Mouse (Mus musculus): ENCODE results near the gene Plxnd1. TPM values are rescaled to one million over a fixed set of nuclear protein-coding genes. Genes with fewer than 3 reads are reported as not detected.
A peak's percentile ranks its signal among the peaks of the same experiment; 100 is the strongest.

Gene Plxnd1
- polyA plus RNA-seq, 1 experiment from 2014 or later = 9.6 TPM

DNA sequence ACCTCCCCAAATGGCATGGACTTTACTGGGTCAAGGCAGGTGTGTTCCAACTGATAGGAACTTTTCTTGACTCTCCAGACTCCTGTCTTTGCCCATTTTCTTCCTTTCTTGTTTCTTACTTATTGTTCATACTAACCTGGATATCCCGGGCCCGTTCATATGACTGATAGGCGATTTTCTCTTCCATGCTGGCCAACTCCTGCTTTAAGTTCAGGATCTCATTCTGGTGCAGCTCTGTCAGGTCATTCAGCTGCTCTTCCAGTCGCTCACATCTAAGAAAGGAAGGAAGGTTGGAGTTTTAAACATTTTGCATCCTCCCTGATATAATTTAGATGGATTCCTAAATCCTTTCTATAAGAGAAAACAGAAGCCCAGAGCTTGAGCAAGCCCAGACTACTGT is 29.9 kb upstream of the Plxnd1 start:
- no peak for TF ChIP-seq CTCF (IDR thresholded peaks at IDR 0.05; ENCODE audit: low read depth)
- H3K9ac ChIP-seq (ENCODE audit: low read depth, low read length) = no peak overlapping the region
- WGBS = 92% methylated on average over 4 of the region's 4 CpGs
- no peak for ATAC-seq
- H3K4me1 ChIP-seq (replicated peaks; ENCODE audit: control insufficient read depth, insufficient read depth, low read length) = no peaks in the 10 kb centered on the region
- peaks cover 31% of the 10 kb centered on the region for H3K36me3 ChIP-seq (ENCODE audit: control insufficient read depth, insufficient read depth)
- no peak overlapping the region for H3K27ac ChIP-seq (ENCODE audit: low read depth, low read length)
- no peaks in the 10 kb centered on the region for H3K27me3 ChIP-seq (replicated peaks; ENCODE audit: control insufficient read depth, insufficient read depth, low read length)
- no peak overlapping the region for H3K4me2 ChIP-seq (replicated peaks; ENCODE audit: low read depth)
- H3K4me3 ChIP-seq (ENCODE audit: low read depth, low read length) = no peak overlapping the region
- peaks cover 9% of the 10 kb centered on the region for H3K9me3 ChIP-seq (ENCODE audit: control insufficient read depth)

DNA sequence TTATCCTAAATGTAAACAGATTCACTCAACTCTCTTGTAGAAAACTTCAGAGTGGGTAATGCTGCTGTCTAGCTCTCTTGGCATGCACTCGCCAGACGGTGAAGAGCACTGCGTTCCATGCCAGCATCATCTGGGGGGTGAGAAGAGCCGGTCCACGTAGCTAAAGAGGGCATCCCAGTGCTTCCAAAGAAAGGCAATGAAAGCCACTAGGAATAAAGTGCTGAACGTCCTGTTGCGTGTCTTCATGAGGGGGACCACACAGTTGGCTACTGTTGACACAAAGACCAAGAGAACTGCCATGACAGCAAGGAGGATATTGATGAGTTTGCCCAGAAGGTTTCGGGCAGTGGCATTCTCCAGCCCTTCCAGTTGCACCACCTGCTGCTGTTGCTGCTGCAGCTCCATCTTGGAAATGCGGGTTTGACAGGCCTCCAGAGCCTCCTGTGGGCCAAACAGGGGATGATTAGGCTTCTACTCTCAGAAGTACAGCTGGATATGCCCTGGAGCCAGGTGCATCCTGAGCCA is 27.2 kb upstream of the Plxnd1 start:
- no peak overlapping the region for H3K4me2 ChIP-seq (replicated peaks; ENCODE audit: low read depth)
- WGBS = 87% methylated on average over 9 of the region's 9 CpGs
- no peak for TF ChIP-seq CTCF (IDR thresholded peaks at IDR 0.05; ENCODE audit: low read depth)
- no peaks in the 10 kb centered on the region for H3K4me1 ChIP-seq (replicated peaks; ENCODE audit: control insufficient read depth, insufficient read depth, low read length)
- no peak overlapping the region for H3K27ac ChIP-seq (ENCODE audit: low read depth, low read length)
- no peak overlapping the region for H3K9ac ChIP-seq (ENCODE audit: low read depth, low read length)
- no peak for ATAC-seq
- H3K36me3 ChIP-seq (ENCODE audit: control insufficient read depth, insufficient read depth) = peaks cover 31% of the 10 kb centered on the region
- H3K9me3 ChIP-seq (ENCODE audit: control insufficient read depth) = peaks cover 9% of the 10 kb centered on the region
- H3K27me3 ChIP-seq (replicated peaks; ENCODE audit: control insufficient read depth, insufficient read depth, low read length) = no peaks in the 10 kb centered on the region
- H3K4me3 ChIP-seq (ENCODE audit: low read depth, low read length) = no peak overlapping the region

DNA sequence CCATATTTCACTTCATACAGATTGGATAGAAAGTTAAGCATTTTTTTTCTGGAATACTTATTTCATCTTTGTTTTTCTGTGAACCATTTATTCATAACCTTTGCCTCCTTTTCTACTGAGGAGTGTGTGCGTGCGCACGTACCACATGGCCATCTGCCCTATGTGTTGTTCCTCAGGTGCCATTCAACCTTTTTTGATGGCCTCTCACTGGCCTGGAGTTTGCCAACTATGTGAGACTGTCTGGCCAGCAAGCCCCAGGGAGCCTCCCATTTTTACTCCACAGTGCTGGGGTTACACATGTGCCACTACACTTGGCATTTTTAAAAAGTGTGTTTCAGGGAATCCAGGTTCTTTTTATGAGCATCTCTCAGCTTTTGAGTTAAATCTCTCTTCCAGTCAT is 21.1 kb upstream of the Plxnd1 start:
- TF ChIP-seq CTCF (IDR thresholded peaks at IDR 0.05; ENCODE audit: low read depth) = no peak
- Histone ChIP-seq H3K4me3 (ENCODE audit: low read depth, low read length) (no peak overlapping the region), H3K36me3 (ENCODE audit: control insufficient read depth, insufficient read depth) (peaks cover 8% of the 10 kb centered on the region; the same call in 1 of the 2 replicates), H3K9me3 (ENCODE audit: control insufficient read depth) (no peaks in the 10 kb centered on the region), H3K9ac (ENCODE audit: low read depth, low read length) (no peak overlapping the region), H3K4me1 (replicated peaks; ENCODE audit: control insufficient read depth, insufficient read depth, low read length) (no peaks in the 10 kb centered on the region), H3K4me2 (replicated peaks; ENCODE audit: low read depth) (no peak overlapping the region), H3K27ac (ENCODE audit: low read depth, low read length) (no peak overlapping the region), H3K27me3 (replicated peaks; ENCODE audit: control insufficient read depth, insufficient read depth, low read length) (no peaks in the 10 kb centered on the region)
- ATAC-seq = no peak
- 87% methylated on average over 3 of the region's 3 CpGs for WGBS

DNA sequence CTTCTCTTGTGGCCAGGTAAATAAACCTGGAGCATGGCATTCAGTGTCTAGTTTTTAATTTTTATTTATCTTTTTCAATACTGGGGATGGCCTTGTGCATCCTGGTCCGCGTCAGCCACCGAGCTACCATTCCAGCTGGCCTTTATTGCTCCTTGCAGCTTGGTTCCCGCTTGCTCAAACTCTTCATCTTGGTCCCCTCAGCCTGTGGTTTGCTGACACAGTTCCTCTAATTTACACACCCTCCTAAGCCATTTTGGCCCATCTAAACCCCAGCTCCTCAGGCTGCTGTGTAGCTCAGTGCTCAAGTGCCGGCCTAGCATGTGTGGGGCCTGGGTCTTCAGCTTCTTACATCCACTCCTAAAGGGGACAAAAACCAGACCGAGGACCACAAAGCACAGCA is 19.3 kb upstream of the Plxnd1 start:
- no peak overlapping the region for H3K4me3 ChIP-seq (ENCODE audit: low read depth, low read length)
- no peaks in the 10 kb centered on the region for H3K27me3 ChIP-seq (replicated peaks; ENCODE audit: control insufficient read depth, insufficient read depth, low read length)
- H3K36me3 ChIP-seq (ENCODE audit: control insufficient read depth, insufficient read depth) = no peaks in the 10 kb centered on the region
- no peaks in the 10 kb centered on the region for H3K9me3 ChIP-seq (ENCODE audit: control insufficient read depth)
- ATAC-seq = no peak
- H3K9ac ChIP-seq (ENCODE audit: low read depth, low read length) = no peak overlapping the region
- no peak overlapping the region for H3K4me2 ChIP-seq (replicated peaks; ENCODE audit: low read depth)
- TF ChIP-seq CTCF (IDR thresholded peaks at IDR 0.05; ENCODE audit: low read depth) = no peak
- WGBS = 83% methylated on average over 6 of the region's 6 CpGs
- no peaks in the 10 kb centered on the region for H3K4me1 ChIP-seq (replicated peaks; ENCODE audit: control insufficient read depth, insufficient read depth, low read length)
- no peak overlapping the region for H3K27ac ChIP-seq (ENCODE audit: low read depth, low read length)

DNA sequence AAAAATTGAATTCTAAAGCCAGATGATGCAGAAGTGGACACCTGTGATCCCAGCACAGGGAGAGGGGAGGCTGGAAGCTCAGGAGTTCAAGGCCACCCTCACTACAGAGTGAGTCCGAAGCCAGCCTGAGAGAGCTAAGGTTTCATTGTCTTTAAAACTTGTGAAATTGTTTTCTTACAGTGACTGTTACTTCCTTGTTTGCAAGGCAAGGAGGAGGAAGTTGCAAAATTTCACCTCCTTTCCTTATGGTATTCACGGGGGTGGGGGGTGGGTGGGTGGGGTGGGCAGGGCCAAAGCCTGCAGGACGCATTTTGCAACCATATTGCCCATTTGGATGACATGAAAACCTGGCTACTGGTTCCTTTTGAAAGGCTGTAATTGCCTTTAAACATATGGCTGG is 18.9 kb upstream of the Plxnd1 start:
- no peak overlapping the region for H3K4me2 ChIP-seq (replicated peaks; ENCODE audit: low read depth)
- H3K4me3 ChIP-seq (ENCODE audit: low read depth, low read length) = no peak overlapping the region
- TF ChIP-seq CTCF (IDR thresholded peaks at IDR 0.05; ENCODE audit: low read depth) = no peak
- no peaks in the 10 kb centered on the region for H3K4me1 ChIP-seq (replicated peaks; ENCODE audit: control insufficient read depth, insufficient read depth, low read length)
- no peaks in the 10 kb centered on the region for H3K27me3 ChIP-seq (replicated peaks; ENCODE audit: control insufficient read depth, insufficient read depth, low read length)
- no peaks in the 10 kb centered on the region for H3K36me3 ChIP-seq (ENCODE audit: control insufficient read depth, insufficient read depth)
- no peak overlapping the region for H3K9ac ChIP-seq (ENCODE audit: low read depth, low read length)
- H3K9me3 ChIP-seq (ENCODE audit: control insufficient read depth) = no peaks in the 10 kb centered on the region
- 20% methylated on average over 3 of the region's 3 CpGs for WGBS
- no peak for ATAC-seq
- no peak overlapping the region for H3K27ac ChIP-seq (ENCODE audit: low read depth, low read length)

DNA sequence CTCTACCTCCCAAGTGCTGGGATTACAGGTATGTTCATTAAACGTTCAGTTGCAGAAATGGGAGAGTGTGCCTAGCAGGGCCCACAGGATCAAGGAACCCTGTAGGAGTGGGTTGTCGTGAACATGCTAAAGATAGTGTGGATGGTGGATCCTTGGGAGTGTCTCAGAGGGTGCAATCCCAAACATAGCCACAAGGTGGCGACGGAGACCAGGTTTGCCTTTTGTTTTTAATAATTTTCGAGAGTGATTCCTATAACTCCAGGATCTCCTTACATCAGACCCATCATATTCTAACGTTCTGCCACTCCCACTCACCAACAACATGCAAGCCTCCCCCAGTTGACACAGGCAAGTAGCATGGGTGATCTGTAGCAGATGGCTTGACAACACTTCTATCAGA is 15.7 kb upstream of the Plxnd1 start:
- WGBS = under 1% methylated on average over 6 of the region's 6 CpGs
- peak; percentile 99 for TF ChIP-seq CTCF (IDR thresholded peaks at IDR 0.05; ENCODE audit: low read depth)
- 0 out of 2 replicates have a peak, but pooled peaks have one; percentile 13 for ATAC-seq

DNA sequence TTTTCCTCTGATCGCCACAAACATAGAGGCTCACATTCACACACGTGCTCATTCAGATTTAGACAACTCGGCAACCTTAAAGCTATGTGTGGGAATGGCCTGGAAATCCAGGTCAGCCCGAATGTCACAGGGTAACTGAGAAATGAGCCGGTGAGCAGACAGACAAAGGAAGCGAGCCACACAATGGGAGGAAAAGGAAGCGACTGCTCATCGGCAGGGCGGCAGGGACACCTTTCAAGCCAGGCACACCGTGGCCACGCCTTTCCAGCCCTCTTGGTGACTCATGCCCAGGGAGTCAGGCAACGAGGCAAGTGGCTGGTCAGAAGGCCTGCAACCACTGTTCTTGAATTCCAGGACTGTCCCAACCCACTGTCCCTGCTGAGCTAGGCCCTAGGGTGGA is 14.6 kb upstream of the Plxnd1 start:
- Histone ChIP-seq H3K36me3 (ENCODE audit: control insufficient read depth, insufficient read depth) (no peaks in the 10 kb centered on the region), H3K27ac (ENCODE audit: low read depth, low read length) (no peak overlapping the region), H3K27me3 (replicated peaks; ENCODE audit: control insufficient read depth, insufficient read depth, low read length) (no peaks in the 10 kb centered on the region), H3K4me3 (ENCODE audit: low read depth, low read length) (no peak overlapping the region), H3K9ac (ENCODE audit: low read depth, low read length) (no peak overlapping the region), H3K4me2 (replicated peaks; ENCODE audit: low read depth) (no peak overlapping the region), H3K9me3 (ENCODE audit: control insufficient read depth) (no peaks in the 10 kb centered on the region), H3K4me1 (replicated peaks; ENCODE audit: control insufficient read depth, insufficient read depth, low read length) (no peaks in the 10 kb centered on the region)
- TF ChIP-seq CTCF (IDR thresholded peaks at IDR 0.05; ENCODE audit: low read depth) = no peak
- peak; percentile 32; the same call in 1 of the 2 replicates for ATAC-seq
- WGBS = 44% methylated on average over 12 of the region's 12 CpGs

More for the DNA sequence above, 15.7 kb upstream of the Plxnd1 start:
- no peaks in the 10 kb centered on the region for H3K36me3 ChIP-seq (ENCODE audit: control insufficient read depth, insufficient read depth)
- no peak overlapping the region for H3K27ac ChIP-seq (ENCODE audit: low read depth, low read length)
- H3K4me1 ChIP-seq (replicated peaks; ENCODE audit: control insufficient read depth, insufficient read depth, low read length) = no peaks in the 10 kb centered on the region
- no peaks in the 10 kb centered on the region for H3K9me3 ChIP-seq (ENCODE audit: control insufficient read depth)
- no peak overlapping the region for H3K4me2 ChIP-seq (replicated peaks; ENCODE audit: low read depth)
- H3K9ac ChIP-seq (ENCODE audit: low read depth, low read length) = no peak overlapping the region
- no peaks in the 10 kb centered on the region for H3K27me3 ChIP-seq (replicated peaks; ENCODE audit: control insufficient read depth, insufficient read depth, low read length)
- no peak overlapping the region for H3K4me3 ChIP-seq (ENCODE audit: low read depth, low read length)

Measured in intestine, postnatal 0 days (tissue).